Mouse (Mus musculus) small intestine, adult 2 months (tissue): ENCODE data around the gene Rhcg. TPM values are rescaled to one million over a fixed set of nuclear protein-coding genes. Genes with fewer than 3 reads are reported as not detected.

ENCODE experiments used
- H3K27ac ChIP-seq: fragments of 200-500 bp; 2 replicates; pipeline ENCODE4 v1.5.1; 2012; ENCODE audit warnings: low read depth, low read length, control low read depth, inconsistent platforms; ENCODE audit not compliant: insufficient read depth
- H3K27me3 ChIP-seq: fragments of 200-500 bp; 2 replicates; pipeline ENCODE4 v1.6.1; 2012; ENCODE audit warnings: mild to moderate bottlenecking, moderate library complexity, low read length, inconsistent platforms; ENCODE audit not compliant: control insufficient read depth, insufficient read depth
- H3K36me3 ChIP-seq: fragments of 200-500 bp; 2 replicates; pipeline ENCODE4 v1.6.1; 2012; ENCODE audit warnings: mild to moderate bottlenecking, low read length, control low read depth, inconsistent platforms; ENCODE audit not compliant: control insufficient read depth, insufficient read depth
- H3K4me1 ChIP-seq: fragments of 200-500 bp; 2 replicates; pipeline ENCODE4 v1.6.1; 2012; ENCODE audit warnings: low read length, inconsistent platforms, mixed read lengths; ENCODE audit not compliant: control insufficient read depth, insufficient read depth, insufficient read length
- H3K4me3 ChIP-seq: fragments of 200-500 bp; 2 replicates; pipeline ENCODE4 v1.5.1; 2012; ENCODE audit warnings: low read depth, mild to moderate bottlenecking, control low read depth, inconsistent platforms, low read length, moderate library complexity
- CTCF ChIP-seq: fragments of 200-500 bp; IDR thresholded peaks from 2 replicates; pipeline ENCODE4 v1.5.1; 2012; ENCODE audit warnings: low read depth, mild to moderate bottlenecking, control low read depth, inconsistent platforms, low read length, moderate library complexity, mixed read lengths; ENCODE audit not compliant: insufficient replicate concordance, insufficient read length; ENCODE audit errors: extremely low read depth
- POLR2A ChIP-seq: fragments of 200-500 bp; IDR thresholded peaks from 2 replicates; pipeline ENCODE4 v1.6.1; 2012; ENCODE audit warnings: low read depth, mild to moderate bottlenecking, control low read depth, inconsistent platforms, low read length, moderate library complexity
- WGBS: fragments of 180-500 bp; shearing (Covaris S2); methylation state at CpG from one replicate; pipeline ENCODE4 v1.1.7; 2018; 5-methylcytosine and 5-hydroxymethylcytosine counted together
- polyA plus RNA-seq: library from polyadenylated mRNA; depleted of rRNA; stranded (reverse); fragments of >200 nt; gene quantifications from 2 replicates; pipeline ENCODE4 v1.2.3, GENCODE M21; 2012

Rhcg gene
- polyA plus RNA-seq, 1 experiment: not detected

DNA sequence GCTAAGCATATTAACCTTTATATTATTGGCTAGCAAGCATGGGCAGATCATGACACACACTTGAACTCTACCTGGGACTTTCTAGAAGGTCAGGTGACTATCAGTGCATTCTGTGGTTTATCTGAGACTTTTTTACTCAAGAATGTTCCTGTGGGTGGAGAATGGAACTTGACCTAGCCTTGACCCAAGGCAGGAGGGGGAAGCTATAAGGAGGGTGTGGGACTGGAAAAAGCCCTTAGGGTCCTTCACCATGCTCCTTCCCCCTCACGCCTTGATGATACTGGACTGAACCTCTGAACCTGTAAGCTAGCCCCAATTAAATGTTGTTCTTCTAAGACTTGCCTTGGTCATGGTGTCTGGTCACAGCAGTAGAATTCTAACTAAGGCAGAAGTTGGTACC lies 36.7 kb upstream of the Rhcg start:
- WGBS: 84% methylated on average over 1 of the region's 1 CpGs
- TF ChIP-seq POLR2A (no peak), CTCF (no peak)
- Histone ChIP-seq H3K27me3 (no peaks in the 10 kb centered on the region), H3K27ac (no peak overlapping the region), H3K4me1 (no peaks in the 10 kb centered on the region), H3K36me3 (no peaks in the 10 kb centered on the region), H3K4me3 (no peak overlapping the region)

DNA sequence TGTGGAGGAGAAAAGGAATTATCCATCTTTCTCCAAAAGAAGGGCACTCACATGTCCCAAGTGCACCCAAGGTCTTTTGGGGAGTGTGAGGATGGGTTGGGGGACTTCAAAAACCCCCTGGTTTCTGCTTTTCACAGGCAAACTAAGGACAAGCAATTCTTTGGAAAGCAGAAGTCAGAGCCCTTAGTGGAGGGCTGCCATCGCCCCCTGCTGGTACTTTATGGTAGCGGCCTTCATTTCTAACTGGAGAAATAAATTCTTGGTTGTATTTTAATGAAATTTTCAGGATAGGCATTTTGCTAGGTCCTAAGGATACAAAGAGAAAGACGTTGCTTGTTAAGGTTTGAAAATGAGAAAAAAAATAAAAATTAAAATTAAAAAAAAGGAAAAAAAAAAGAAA lies 31.5 kb upstream of the Rhcg start:
- H3K36me3 ChIP-seq: no peaks in the 10 kb centered on the region
- no peaks in the 10 kb centered on the region for H3K4me1 ChIP-seq
- TF ChIP-seq POLR2A: no peak
- peak; percentile 80; the same call in 1 of the 2 replicates for TF ChIP-seq CTCF
- H3K27me3 ChIP-seq: no peaks in the 10 kb centered on the region
- H3K27ac ChIP-seq: no peak overlapping the region
- H3K4me3 ChIP-seq: no peak overlapping the region
- 4% methylated on average over 3 of the region's 3 CpGs for WGBS

DNA sequence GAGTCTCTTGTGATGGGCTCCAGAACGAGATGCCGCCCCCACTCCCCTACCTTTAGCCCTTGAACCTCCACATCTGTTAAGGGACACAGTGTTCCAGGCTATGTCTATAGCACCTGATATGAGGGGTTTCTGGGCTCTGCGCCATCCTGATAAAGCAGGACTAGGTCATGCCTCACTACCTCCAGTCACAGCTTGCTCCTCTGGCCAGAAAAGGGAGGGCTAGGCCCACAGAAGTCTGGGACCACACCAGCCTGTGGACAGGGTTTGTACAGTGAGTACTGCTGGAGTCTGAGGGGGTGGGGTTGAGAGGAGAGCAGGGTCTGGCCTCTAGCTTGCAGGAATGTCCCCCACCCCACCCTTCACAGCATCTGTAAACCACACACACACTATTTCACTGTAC lies 29.8 kb upstream of the Rhcg start:
- no peaks in the 10 kb centered on the region for H3K27me3 ChIP-seq
- H3K36me3 ChIP-seq: no peaks in the 10 kb centered on the region
- no peak overlapping the region for H3K27ac ChIP-seq
- TF ChIP-seq POLR2A: no peak
- no peak for TF ChIP-seq CTCF
- H3K4me3 ChIP-seq: no peak overlapping the region
- 84% methylated on average over 3 of the region's 3 CpGs for WGBS
- no peaks in the 10 kb centered on the region for H3K4me1 ChIP-seq

DNA sequence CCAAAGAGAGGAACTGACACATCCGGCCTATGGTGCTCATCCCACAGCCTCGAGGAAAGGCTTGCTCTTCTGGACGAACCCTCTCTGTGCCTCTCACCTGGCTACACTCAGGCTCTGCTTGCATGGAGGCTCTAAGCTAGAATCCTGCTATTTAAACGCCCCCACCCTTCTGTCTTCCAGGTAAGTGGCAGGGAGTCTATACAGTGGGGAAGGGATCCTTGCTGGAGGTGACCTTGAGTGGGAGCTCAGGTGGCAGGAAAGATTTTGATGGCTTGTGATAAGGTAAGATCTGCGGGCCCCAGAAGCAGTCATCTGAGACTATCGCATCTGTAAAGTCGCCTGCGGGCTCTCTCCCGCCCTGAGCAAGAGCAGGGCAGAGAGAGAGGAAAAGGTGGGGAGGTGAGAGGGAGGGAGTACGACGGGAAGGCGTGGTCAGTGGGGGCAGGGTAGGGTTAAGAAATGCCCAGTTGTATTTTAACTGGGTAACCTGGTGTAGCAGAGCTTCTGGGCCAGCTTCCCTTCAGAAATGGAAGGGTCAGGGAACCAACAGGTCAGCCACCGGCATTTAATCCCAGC lies 14.4 kb upstream of the Rhcg start:
- no peak overlapping the region for H3K27ac ChIP-seq

DNA sequence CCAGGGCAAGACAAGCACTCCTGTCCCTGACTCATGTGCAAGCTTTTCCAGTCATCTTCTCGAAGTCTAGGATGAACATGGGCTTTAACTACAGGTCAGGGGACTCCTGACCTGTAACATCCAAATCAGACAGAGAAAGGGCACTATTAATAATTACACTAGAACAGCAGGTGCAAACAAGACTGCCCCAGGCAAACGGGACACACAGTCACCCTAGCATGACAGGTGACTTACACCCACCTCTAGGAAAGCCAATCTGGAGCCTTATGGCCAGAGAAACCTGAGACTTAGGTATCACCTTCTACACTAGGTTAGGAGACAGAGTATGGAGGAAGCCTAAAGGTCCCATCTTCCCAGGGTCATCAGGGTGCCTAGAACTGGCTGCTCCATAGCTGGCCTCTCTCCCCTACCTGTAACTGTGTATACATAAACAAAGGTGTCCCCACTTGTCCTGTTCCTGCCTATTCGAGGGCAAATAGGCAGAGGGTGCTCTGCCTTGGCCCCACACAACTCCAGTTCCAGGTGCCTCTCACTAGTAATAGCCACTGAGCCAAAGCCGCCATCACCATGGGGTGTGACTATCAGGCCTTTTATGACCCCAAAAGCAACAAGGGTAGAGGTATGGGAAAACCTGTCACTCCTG lies 10.9 kb upstream of the Rhcg start:
- TF ChIP-seq POLR2A (no peak), CTCF (no peak)
- WGBS: 32% methylated on average over 4 of the region's 4 CpGs

More for the DNA sequence above, 14.4 kb upstream of the Rhcg start:
- Histone ChIP-seq H3K36me3 (no peaks in the 10 kb centered on the region), H3K4me1 (no peaks in the 10 kb centered on the region), H3K4me3 (no peak overlapping the region), H3K27me3 (no peaks in the 10 kb centered on the region)
- TF ChIP-seq CTCF (no peak), POLR2A (no peak)
- WGBS: 16% methylated on average over 13 of the region's 13 CpGs

DNA sequence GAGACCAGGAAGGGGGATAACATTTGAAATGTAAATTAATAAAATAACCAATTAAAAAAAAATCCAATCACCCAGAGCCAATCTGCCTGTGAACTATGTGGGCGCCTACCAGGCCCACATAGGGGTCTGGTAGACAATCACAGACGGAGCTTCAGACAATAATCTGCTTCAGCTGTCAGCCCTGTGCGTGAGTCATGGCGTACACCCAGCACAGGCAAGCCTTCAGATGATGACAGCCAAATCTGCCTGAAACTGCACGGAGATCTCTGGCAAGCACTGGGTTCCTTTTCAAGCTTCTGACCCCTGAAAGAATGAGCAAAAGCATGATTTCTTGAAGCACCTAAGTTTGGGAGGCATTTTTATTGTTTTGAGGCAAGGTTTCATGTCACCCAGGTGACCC lies 8.7 kb upstream of the Rhcg start:
- WGBS: 77% methylated on average over 5 of the region's 5 CpGs
- Histone ChIP-seq H3K27me3 (no peaks in the 10 kb centered on the region), H3K36me3 (no peaks in the 10 kb centered on the region), H3K4me3 (no peak overlapping the region), H3K4me1 (no peaks in the 10 kb centered on the region), H3K27ac (no peak overlapping the region)
- TF ChIP-seq POLR2A: no peak
- TF ChIP-seq CTCF: no peak

More for the DNA sequence above, 10.9 kb upstream of the Rhcg start:
- no peak overlapping the region for H3K27ac ChIP-seq
- no peaks in the 10 kb centered on the region for H3K36me3 ChIP-seq
- H3K4me3 ChIP-seq: no peak overlapping the region
- no peaks in the 10 kb centered on the region for H3K4me1 ChIP-seq
- H3K27me3 ChIP-seq: no peaks in the 10 kb centered on the region

DNA sequence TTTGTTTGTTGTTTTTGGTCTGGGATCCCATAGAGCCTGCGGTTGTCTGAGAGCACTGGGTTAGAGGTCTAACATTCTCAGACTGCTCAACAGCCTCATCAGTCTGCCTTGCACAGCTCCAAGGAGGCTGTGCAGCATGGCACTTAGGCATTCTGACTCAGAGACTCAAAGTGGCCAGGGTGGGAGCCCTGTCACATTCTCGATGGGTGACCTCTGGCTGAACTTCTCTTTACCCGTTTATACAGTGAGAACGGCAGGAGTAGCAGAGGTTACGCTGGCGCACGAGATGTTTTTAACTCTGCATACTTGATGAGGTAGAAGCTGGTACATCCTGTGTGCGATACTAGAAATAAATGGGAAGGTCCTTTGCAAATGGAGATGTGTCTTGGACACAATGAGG lies 5.6 kb upstream of the Rhcg start:
- Histone ChIP-seq H3K27me3 (0 out of 2 replicates have a peak, but pooled peaks cover 3% of the 10 kb centered on the region), H3K36me3 (no peaks in the 10 kb centered on the region), H3K4me1 (no peaks in the 10 kb centered on the region), H3K4me3 (no peak overlapping the region), H3K27ac (no peak overlapping the region)
- WGBS: 50% methylated on average over 8 of the region's 8 CpGs
- TF ChIP-seq POLR2A (no peak), CTCF (no peak)
